Mouse (Mus musculus) stomach, postnatal 0 days (tissue): ENCODE data around the gene Tpcn1.

Experiments used
- CTCF ChIP-seq: IDR thresholded peaks from 2 replicates; pipeline ENCODE4 v1.5.1; 2016; ENCODE audit warnings: antibody characterized with exemption, low read depth, mild to moderate bottlenecking, moderate library complexity
- EP300 ChIP-seq: optimal IDR thresholded peaks from 2 replicates; pipeline ENCODE3; 2016; ENCODE audit warnings: antibody characterized with exemption

DNA sequence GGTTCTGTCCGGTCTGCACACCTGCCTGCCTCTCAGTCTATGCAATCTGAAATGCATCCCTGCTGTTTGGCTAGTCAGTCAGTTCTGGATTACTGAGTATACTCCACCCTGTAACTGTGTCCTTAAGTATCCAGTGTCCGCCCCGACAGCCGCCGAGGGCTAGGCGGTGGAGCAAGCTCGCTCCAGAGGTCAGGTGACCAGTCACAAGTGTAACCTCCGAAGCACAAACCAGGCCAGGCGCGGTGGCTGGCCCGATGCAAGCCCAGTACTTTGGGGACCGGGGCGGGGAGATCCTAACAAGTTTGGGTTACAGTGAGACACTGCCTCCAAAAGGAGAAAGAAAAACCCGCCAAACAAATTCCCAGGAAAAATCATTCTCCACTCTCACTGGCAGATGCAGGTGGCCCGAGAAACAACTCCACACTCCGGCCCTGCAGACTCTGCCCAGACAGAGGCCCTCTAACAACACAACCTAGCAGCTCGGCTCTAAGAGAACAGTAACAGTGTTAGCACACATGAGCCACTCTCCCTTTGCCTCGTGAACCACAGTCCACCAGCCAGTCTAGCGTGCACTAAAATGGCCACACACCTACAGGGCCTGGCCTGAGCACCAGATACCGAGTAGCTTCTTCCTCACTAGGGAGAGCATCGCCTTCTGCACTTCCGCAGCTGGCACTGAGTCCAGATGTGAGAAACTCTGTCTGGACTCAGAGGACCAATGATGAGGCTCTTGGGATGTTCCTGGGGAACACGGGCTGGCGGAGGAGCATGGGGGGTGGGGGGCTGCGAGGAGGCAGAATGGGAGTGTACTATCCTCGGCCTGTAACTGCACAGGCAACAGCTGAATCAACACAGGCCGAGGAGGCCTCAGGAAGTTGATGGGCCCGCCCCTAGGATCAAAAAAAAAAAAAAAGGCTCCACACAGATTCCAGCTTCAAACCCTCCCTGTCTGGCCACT, 25.2 kb downstream of the Tpcn1 start:
- TF ChIP-seq CTCF (no peak), EP300 (no peak)
